Mouse (Mus musculus): ENCODE data around the gene Hdac10.

GRCm38 (mm10) chr15:89157954-89158353 is 29.5 kb upstream of the Hdac10 start:
- peak; percentile 82 to 89 (median 85) for TF ChIP-seq CTCF (IDR thresholded peaks at IDR 0.05 in 2 of 3, conservative IDR thresholded peaks at IDR 0.05 in 1 of 3; ENCODE audit: control insufficient read depth in 1 of 3, insufficient read depth in 1 of 3, low read depth in 2 of 3, low read length in 3 of 3, poor library complexity in 1 of 3, severe bottlenecking in 1 of 3)
- TF ChIP-seq POLR2A (IDR thresholded peaks at IDR 0.05; ENCODE audit: control insufficient read depth in 1 of 2, insufficient read depth in 1 of 2, low read depth in 1 of 2, low read length in 2 of 2, poor library complexity in 1 of 2), result no peak
- TF ChIP-seq EP300 (IDR thresholded peaks at IDR 0.05; ENCODE audit: low read depth in 1 of 2, low read length in 2 of 2), result no peak
- TF ChIP-seq MXI1 (IDR thresholded peaks at IDR 0.05; ENCODE audit: low read depth, low read length), result no peak
- TF ChIP-seq GABPA (IDR thresholded peaks at IDR 0.05; ENCODE audit: low read depth, low read length), result no peak
- TF ChIP-seq MAZ (IDR thresholded peaks at IDR 0.05; ENCODE audit: low read depth, low read length), result no peak
- no peak for TF ChIP-seq MAX (IDR thresholded peaks at IDR 0.05; ENCODE audit: low read length)
- no peak for TF ChIP-seq CHD1 (IDR thresholded peaks at IDR 0.05; ENCODE audit: low read depth, low read length)
